Mouse (Mus musculus) kidney, postnatal 0 days (tissue): ENCODE data around the gene Aipl1. TPM values are rescaled to one million over a fixed set of nuclear protein-coding genes. Genes with fewer than 3 reads are reported as not detected.
A peak's percentile ranks its signal among the peaks of the same experiment; 100 is the strongest.

Source experiments
- ATAC-seq: fragments of 200-750 bp; cut with Nextera tagmentation; replicated peaks from 2 replicates; pipeline ENCODE4 v1.8.0; 2017; ENCODE audit warnings: low read depth, moderate number of reproducible peaks, moderate TSS enrichment, moderate library complexity; ENCODE audit not compliant: low FRiP score
- DNase-seq: peaks from one replicate; pipeline ENCODE4 v3.0.0-alpha.2; 2016; ENCODE audit warnings: low spot score
- H3K27ac ChIP-seq: fragments of 300-500 bp; sonication (generic); 2 replicates; pipeline ENCODE4 v1.5.1; 2014; ENCODE audit warnings: mild to moderate bottlenecking
- H3K27me3 ChIP-seq: fragments of 300-500 bp; sonication (generic); 2 replicates; pipeline ENCODE4 v1.6.1; 2014; ENCODE audit warnings: low read length, mixed read lengths; ENCODE audit not compliant: insufficient read depth
- H3K36me3 ChIP-seq: fragments of 300-500 bp; sonication (generic); 2 replicates; pipeline ENCODE4 v1.6.1; 2014; ENCODE audit warnings: low read length, mixed read lengths; ENCODE audit not compliant: insufficient read depth
- H3K4me1 ChIP-seq: fragments of 300-500 bp; sonication (generic); replicated peaks from 2 replicates; pipeline ENCODE4 v1.6.1; 2014; ENCODE audit warnings: antibody characterized with exemption, low read length, mixed read lengths; ENCODE audit not compliant: insufficient read depth
- H3K4me2 ChIP-seq: fragments of 300-500 bp; sonication (generic); 2 replicates; pipeline ENCODE4 v1.6.1; 2014; ENCODE audit warnings: mild to moderate bottlenecking, low read length, moderate library complexity, mixed read lengths
- H3K4me3 ChIP-seq: fragments of 300-500 bp; sonication (generic); replicated peaks from 2 replicates; pipeline ENCODE4 v1.5.1; 2014; ENCODE audit warnings: low read depth, low read length
- H3K9ac ChIP-seq: fragments of 300-500 bp; sonication (generic); 2 replicates; pipeline ENCODE4 v1.6.1; 2014; ENCODE audit warnings: low read depth, low read length
- H3K9me3 ChIP-seq: fragments of 300-500 bp; sonication (generic); replicated peaks from 2 replicates; pipeline ENCODE4 v1.6.1; 2016; ENCODE audit warnings: low read length, inconsistent platforms, mixed read lengths
- CTCF ChIP-seq: IDR thresholded peaks from 2 replicates; pipeline ENCODE4 v1.5.1; 2016; ENCODE audit warnings: antibody characterized with exemption, low read depth, mild to moderate bottlenecking, moderate library complexity
- WGBS: fragments of 180-500 bp; shearing (Covaris S2); extraction: QIAGEN DNeasy Blood & Tissue Kit; methylation state at CpG from one replicate; pipeline ENCODE4 v1.1.7; 2014; 5-methylcytosine and 5-hydroxymethylcytosine counted together
- polyA plus RNA-seq: library from polyadenylated mRNA; unstranded; fragments of >200 nt; fragmentation: Nextera tagmentation; extraction: Ambion mirVana; gene quantifications from 2 replicates; pipeline ENCODE4 v1.2.1, GENCODE M21; 2015

Gene Aipl1
- polyA plus RNA-seq, 1 experiment from 2014 or later: 0.41 TPM

- no peak overlapping the region for H3K27ac ChIP-seq
- DNase-seq (no peak), ATAC-seq (no peak)
- H3K27me3 ChIP-seq: no peaks in the 10 kb centered on the region
- 85% methylated on average over 3 of the region's 3 CpGs for WGBS
- 0 out of 2 replicates have a peak, but pooled peaks cover 7% of the 10 kb centered on the region for H3K36me3 ChIP-seq
- H3K4me3 ChIP-seq: no peak overlapping the region
- peak overlapping the region; percentile 96 for H3K4me2 ChIP-seq
- no peaks in the 10 kb centered on the region for H3K9me3 ChIP-seq
- H3K9ac ChIP-seq: no peak overlapping the region
- H3K4me1 ChIP-seq: peaks cover 16% of the 10 kb centered on the region
- TF ChIP-seq CTCF: no peak
These were observed 6.9 kb upstream of the Aipl1 start for GRCm38 (mm10) chr11:72044231-72044630.

GRCm38 (mm10) chr11:72042631-72043030, 5.3 kb upstream of the Aipl1 start:
- no peak for TF ChIP-seq CTCF
- Histone ChIP-seq H3K27ac (no peak overlapping the region), H3K4me3 (peak overlapping the region; percentile 63), H3K9ac (peak overlapping the region; percentile 50), H3K4me1 (peaks cover 16% of the 10 kb centered on the region), H3K4me2 (peak overlapping the region; percentile 96), H3K9me3 (no peaks in the 10 kb centered on the region), H3K36me3 (0 out of 2 replicates have a peak, but pooled peaks cover 7% of the 10 kb centered on the region), H3K27me3 (no peaks in the 10 kb centered on the region)
- DNase-seq: no peak
- ATAC-seq: no peak
- under 1% methylated on average over 14 of the region's 14 CpGs for WGBS

- Histone ChIP-seq H3K4me3 (peak within 1 kb of the TSS; percentile 63), H3K36me3 (0 out of 2 replicates have a peak, but pooled peaks cover 7% of the 10 kb centered on the region), H3K27me3 (no peaks in the 10 kb centered on the region), H3K4me2 (peak within 1 kb of the TSS; percentile 96), H3K9me3 (no peaks in the 10 kb centered on the region), H3K4me1 (peaks cover 16% of the 10 kb centered on the region), H3K27ac (no peak within 1 kb of the TSS), H3K9ac (peak within 1 kb of the TSS; percentile 50)
- DNase-seq (peak; percentile 96), ATAC-seq (peak; percentile 86)
- TF ChIP-seq CTCF: peak; percentile 48
- under 1% methylated on average over 52 of the region's 52 CpGs for WGBS
These were observed 4.7 kb upstream of the Aipl1 start, which contains the start of gene Pimreg for GRCm38 (mm10) chr11:72041768-72042607. Gene Pimreg, plus strand, starts transcription at chr11:72042032.

- H3K27me3 ChIP-seq: no peaks in the 10 kb centered on the region
- no peaks in the 10 kb centered on the region for H3K9me3 ChIP-seq
- H3K4me2 ChIP-seq: peak overlapping the region; percentile 96
- peak; percentile 15 for DNase-seq
- H3K4me3 ChIP-seq: peak overlapping the region; percentile 63
- peaks cover 16% of the 10 kb centered on the region for H3K4me1 ChIP-seq
- ATAC-seq: no peak
- 0 out of 2 replicates have a peak, but pooled peaks cover 4% of the 10 kb centered on the region for H3K36me3 ChIP-seq
- TF ChIP-seq CTCF: no peak
- H3K9ac ChIP-seq: peak overlapping the region; percentile 50; the same call in 1 of the 2 replicates
- H3K27ac ChIP-seq: no peak overlapping the region
- 14% methylated on average over 6 of the region's 6 CpGs for WGBS
These were observed 4.0 kb upstream of the Aipl1 start for GRCm38 (mm10) chr11:72041290-72041767.

GRCm38 (mm10) chr11:72039599-72040386, 2.5 kb upstream of the Aipl1 start:
- TF ChIP-seq CTCF: no peak
- no peak overlapping the region for H3K4me3 ChIP-seq
- WGBS: 41% methylated on average over 16 of the region's 16 CpGs
- H3K36me3 ChIP-seq: no peaks in the 10 kb centered on the region
- no peak overlapping the region for H3K4me2 ChIP-seq
- DNase-seq (no peak), ATAC-seq (no peak)
- peaks cover 16% of the 10 kb centered on the region for H3K4me1 ChIP-seq
- no peaks in the 10 kb centered on the region for H3K9me3 ChIP-seq
- no peaks in the 10 kb centered on the region for H3K27me3 ChIP-seq
- H3K9ac ChIP-seq: no peak overlapping the region
- H3K27ac ChIP-seq: no peak overlapping the region

- H3K4me3 ChIP-seq: no peak overlapping the region
- H3K4me1 ChIP-seq: peaks cover 8% of the 10 kb centered on the region
- ATAC-seq: no peak
- 1% methylated on average over 4 of the region's 4 CpGs for WGBS
- H3K27me3 ChIP-seq: no peaks in the 10 kb centered on the region
- no peak overlapping the region for H3K27ac ChIP-seq
- no peak overlapping the region for H3K4me2 ChIP-seq
- TF ChIP-seq CTCF: peak; percentile 90
- no peaks in the 10 kb centered on the region for H3K9me3 ChIP-seq
- peak; percentile 83 for DNase-seq
- no peaks in the 10 kb centered on the region for H3K36me3 ChIP-seq
- no peak overlapping the region for H3K9ac ChIP-seq
These were observed 687 bp upstream of the Aipl1 start for GRCm38 (mm10) chr11:72037996-72038395.
